Mouse (Mus musculus) limb, embryonic 12.5 days (tissue): ENCODE results near the gene Slc25a15. TPM values are rescaled to one million over a fixed set of nuclear protein-coding genes. Genes with fewer than 3 reads are reported as not detected.

ENCODE experiments used
- ATAC-seq: fragments of 200-750 bp; cut with Nextera tagmentation; 2 replicates; pipeline ENCODE4 v1.8.0; 2017; ENCODE audit warnings: low read depth, moderate TSS enrichment; ENCODE audit not compliant: insufficient number of reproducible peaks, insufficient read depth, low FRiP score, low TSS enrichment
- H3K27ac ChIP-seq: fragments of 300-500 bp; sonication (generic); 2 replicates; pipeline ENCODE4 v1.5.1; 2016; ENCODE audit warnings: mild to moderate bottlenecking, moderate library complexity
- H3K27me3 ChIP-seq: fragments of 300-500 bp; sonication (generic); 2 replicates; pipeline ENCODE4 v1.6.1; 2016; ENCODE audit warnings: mild to moderate bottlenecking, moderate library complexity
- H3K36me3 ChIP-seq: fragments of 300-500 bp; sonication (generic); 2 replicates; pipeline ENCODE4 v1.6.1; 2016; ENCODE audit warnings: mild to moderate bottlenecking, moderate library complexity
- H3K4me1 ChIP-seq: fragments of 300-500 bp; sonication (generic); replicated peaks from 2 replicates; pipeline ENCODE4 v1.6.1; 2016
- H3K4me2 ChIP-seq: fragments of 300-500 bp; sonication (generic); 2 replicates; pipeline ENCODE4 v1.6.1; 2016; ENCODE audit warnings: mild to moderate bottlenecking, moderate library complexity
- H3K4me3 ChIP-seq: fragments of 300-500 bp; sonication (generic); replicated peaks from 2 replicates; pipeline ENCODE4 v1.5.1; 2016; ENCODE audit warnings: mild to moderate bottlenecking
- H3K9ac ChIP-seq: fragments of 300-500 bp; sonication (generic); replicated peaks from 2 replicates; pipeline ENCODE4 v1.6.1; 2016; ENCODE audit warnings: mild to moderate bottlenecking, moderate library complexity
- H3K9me3 ChIP-seq: fragments of 300-500 bp; sonication (generic); 2 replicates; pipeline ENCODE4 v1.6.1; 2016; ENCODE audit warnings: mild to moderate bottlenecking, moderate library complexity
- WGBS: fragments of 180-500 bp; shearing (Covaris S2); methylation state at CpG from one replicate; pipeline ENCODE4 v1.1.7; 2016; 5-methylcytosine and 5-hydroxymethylcytosine counted together
- polyA plus RNA-seq: library from polyadenylated mRNA; unstranded; fragments of >200 nt; fragmentation: Nextera tagmentation; extraction: Ambion mirVana; gene quantifications from 2 replicates; pipeline ENCODE4 v1.2.1, GENCODE M21; 2016

Slc25a15 gene
- polyA plus RNA-seq = 17.7 TPM in 2 replicates

- Histone ChIP-seq H3K4me1 (peaks cover 21% of the 10 kb centered on the region), H3K27me3 (no peaks in the 10 kb centered on the region), H3K4me3 (peak within 1 kb of the TSS; percentile 74), H3K9ac (peak within 1 kb of the TSS; percentile 81), H3K27ac (peak within 1 kb of the TSS; percentile 79), H3K36me3 (peaks cover 9% of the 10 kb centered on the region; the same call in 1 of the 2 replicates), H3K9me3 (no peaks in the 10 kb centered on the region), H3K4me2 (peak within 1 kb of the TSS; percentile 76)
- WGBS = under 1% methylated on average over 75 of the region's 77 CpGs
- ATAC-seq = peak; percentile 91
These were observed at the start of gene Slc25a15 for GRCm38 (mm10) chr8:22398142-22398951. Gene Slc25a15 (minus strand): TSS chr8:22398597.

- H3K4me3 ChIP-seq = peak overlapping the region; percentile 89
- ATAC-seq = no peak
- 21% methylated on average over 8 of the region's 8 CpGs for WGBS
- H3K9ac ChIP-seq = peak overlapping the region; percentile 89
- H3K4me2 ChIP-seq = peak overlapping the region; percentile 90
- no peaks in the 10 kb centered on the region for H3K27me3 ChIP-seq
- H3K9me3 ChIP-seq = no peaks in the 10 kb centered on the region
- peaks cover 23% of the 10 kb centered on the region for H3K36me3 ChIP-seq
- no peak overlapping the region for H3K27ac ChIP-seq
- peaks cover 7% of the 10 kb centered on the region for H3K4me1 ChIP-seq
These were observed 13.6 kb upstream of the Slc25a15 start for GRCm38 (mm10) chr8:22411971-22412370.

GRCm38 (mm10) chr8:22411282-22411702, 12.9 kb upstream of the Slc25a15 start, which contains the start of gene Mrps31:
Gene Mrps31 (plus strand): TSS chr8:22411361.
- Histone ChIP-seq H3K9me3 (no peaks in the 10 kb centered on the region), H3K4me1 (peaks cover 7% of the 10 kb centered on the region), H3K27me3 (no peaks in the 10 kb centered on the region), H3K4me3 (peak within 1 kb of the TSS; percentile 89), H3K27ac (peak within 1 kb of the TSS; percentile 80), H3K36me3 (peaks cover 17% of the 10 kb centered on the region), H3K4me2 (peak within 1 kb of the TSS; percentile 90), H3K9ac (peak within 1 kb of the TSS; percentile 89)
- 1% methylated on average over 25 of the region's 25 CpGs for WGBS
- peak; percentile 78 for ATAC-seq

GRCm38 (mm10) chr8:22410688-22411281, 12.4 kb upstream of the Slc25a15 start:
- Histone ChIP-seq H3K4me2 (peak overlapping the region; percentile 90), H3K4me1 (peaks cover 7% of the 10 kb centered on the region), H3K9me3 (no peaks in the 10 kb centered on the region), H3K9ac (peak overlapping the region; percentile 89), H3K27me3 (no peaks in the 10 kb centered on the region), H3K36me3 (peaks cover 12% of the 10 kb centered on the region), H3K4me3 (peak overlapping the region; percentile 89), H3K27ac (no peak overlapping the region)
- peak; percentile 60; the same call in 1 of the 2 replicates for ATAC-seq
- WGBS = 16% methylated on average over 16 of the region's 16 CpGs

- 74% methylated on average over 6 of the region's 6 CpGs for WGBS
These were observed 7.3 kb upstream of the Slc25a15 start for GRCm38 (mm10) chr8:22405733-22406132.

GRCm38 (mm10) chr8:22403235-22403634, 4.8 kb upstream of the Slc25a15 start:
- Histone ChIP-seq H3K4me2 (no peak overlapping the region), H3K27me3 (no peaks in the 10 kb centered on the region), H3K9ac (no peak overlapping the region), H3K36me3 (no peaks in the 10 kb centered on the region), H3K4me3 (no peak overlapping the region), H3K4me1 (peaks cover 3% of the 10 kb centered on the region; the same call in 1 of the 2 replicates), H3K27ac (no peak overlapping the region), H3K9me3 (no peaks in the 10 kb centered on the region)
- 83% methylated on average over 2 of the region's 2 CpGs for WGBS
- no peak for ATAC-seq

More at GRCm38 (mm10) chr8:22405733-22406132, 7.3 kb upstream of the Slc25a15 start:
- Histone ChIP-seq H3K27ac (no peak overlapping the region), H3K9me3 (no peaks in the 10 kb centered on the region), H3K9ac (no peak overlapping the region), H3K4me1 (no peaks in the 10 kb centered on the region), H3K4me2 (no peak overlapping the region), H3K36me3 (no peaks in the 10 kb centered on the region), H3K4me3 (no peak overlapping the region), H3K27me3 (no peaks in the 10 kb centered on the region)
- no peak for ATAC-seq

GRCm38 (mm10) chr8:22400593-22400992, 2.2 kb upstream of the Slc25a15 start:
- WGBS = 86% methylated on average over 4 of the region's 4 CpGs
- no peak for ATAC-seq
- H3K4me2 ChIP-seq = no peak overlapping the region
- peaks cover 18% of the 10 kb centered on the region for H3K4me1 ChIP-seq
- H3K9me3 ChIP-seq = no peaks in the 10 kb centered on the region
- H3K9ac ChIP-seq = no peak overlapping the region
- no peak overlapping the region for H3K4me3 ChIP-seq
- H3K27ac ChIP-seq = no peak overlapping the region
- H3K36me3 ChIP-seq = no peaks in the 10 kb centered on the region
- H3K27me3 ChIP-seq = no peaks in the 10 kb centered on the region

- ATAC-seq = no peak
- Histone ChIP-seq H3K4me1 (peaks cover 21% of the 10 kb centered on the region), H3K36me3 (peaks cover 6% of the 10 kb centered on the region; the same call in 1 of the 2 replicates), H3K27me3 (no peaks in the 10 kb centered on the region), H3K4me2 (peak overlapping the region; percentile 76), H3K4me3 (peak overlapping the region; percentile 74), H3K27ac (peak overlapping the region; percentile 74; the same call in 1 of the 2 replicates), H3K9me3 (no peaks in the 10 kb centered on the region), H3K9ac (no peak overlapping the region)
- WGBS = 88% methylated on average over 8 of the region's 8 CpGs
These were observed 986 bp upstream of the Slc25a15 start for GRCm38 (mm10) chr8:22399285-22399880.

GRCm38 (mm10) chr8:22397811-22398141, 621 bp downstream of the Slc25a15 start:
- no peaks in the 10 kb centered on the region for H3K9me3 ChIP-seq

GRCm38 (mm10) chr8:22395256-22395655, 3.1 kb downstream of the Slc25a15 start:
- Histone ChIP-seq H3K4me2 (no peak overlapping the region), H3K4me1 (peaks cover 21% of the 10 kb centered on the region), H3K36me3 (peaks cover 18% of the 10 kb centered on the region), H3K9me3 (no peaks in the 10 kb centered on the region), H3K27me3 (no peaks in the 10 kb centered on the region), H3K4me3 (no peak overlapping the region), H3K9ac (no peak overlapping the region), H3K27ac (no peak overlapping the region)
- ATAC-seq = no peak
- WGBS = 92% methylated on average over 8 of the region's 8 CpGs

More at GRCm38 (mm10) chr8:22397811-22398141, 621 bp downstream of the Slc25a15 start:
- H3K27ac ChIP-seq = peak overlapping the region; percentile 79
- peaks cover 9% of the 10 kb centered on the region; the same call in 1 of the 2 replicates for H3K36me3 ChIP-seq
- peaks cover 21% of the 10 kb centered on the region for H3K4me1 ChIP-seq
- peak overlapping the region; percentile 74 for H3K4me3 ChIP-seq
- no peaks in the 10 kb centered on the region for H3K27me3 ChIP-seq
- peak; percentile 1; the same call in 1 of the 2 replicates for ATAC-seq
- WGBS = under 1% methylated on average over 13 of the region's 13 CpGs
- peak overlapping the region; percentile 76 for H3K4me2 ChIP-seq
- H3K9ac ChIP-seq = peak overlapping the region; percentile 81

GRCm38 (mm10) chr8:22394471-22394870, 3.9 kb downstream of the Slc25a15 start:
- H3K27me3 ChIP-seq = no peaks in the 10 kb centered on the region
- H3K4me2 ChIP-seq = no peak overlapping the region
- ATAC-seq = no peak
- H3K9me3 ChIP-seq = no peaks in the 10 kb centered on the region
- H3K36me3 ChIP-seq = peaks cover 24% of the 10 kb centered on the region
- no peak overlapping the region for H3K27ac ChIP-seq
- H3K9ac ChIP-seq = no peak overlapping the region
- no peak overlapping the region for H3K4me3 ChIP-seq
- H3K4me1 ChIP-seq = peaks cover 21% of the 10 kb centered on the region
- 84% methylated on average over 4 of the region's 4 CpGs for WGBS
